ENCODE assay signal across 8 mouse cellular contexts in genomic region chr10:94249575-94250456, GRCm38 (mm10). TPM values are rescaled to one million over a fixed set of nuclear protein-coding genes. Genes with fewer than 3 reads are reported as not detected.
DNase-seq lines count a peak whose midpoint lies in the region; ATAC-seq and TF ChIP-seq lines count a peak whose summit lies in the region.

No protein-coding gene starts in this region.

- no peak for TF ChIP-seq CTCF in G1E (IDR thresholded peaks at IDR 0.05; ENCODE audit: low read depth, low read length)

- peak overlapping the region; percentile 33; the same call in 1 of the 2 replicates for H3K4me2 ChIP-seq in embryonic facial prominence, embryonic 14.5 days (ENCODE audit: low read depth, low read length)
- H3K4me2 ChIP-seq in liver, embryonic 16.5 days (ENCODE audit: low read depth, low read length), result peak overlapping the region; percentile 46

- no peak overlapping the region for H3K4me3 ChIP-seq in G1E (ENCODE audit: low read depth, low read length)
- no peak overlapping the region for H3K4me3 ChIP-seq in embryonic facial prominence, embryonic 14.5 days (ENCODE audit: low read depth, low read length)
- H3K4me3 ChIP-seq in liver, embryonic 16.5 days (ENCODE audit: low read depth, low read length), result no peak overlapping the region

- no peak for DNase-seq in frontal cortex, postnatal 36 days (ENCODE audit: low spot score in 2 of 2)
- DNase-seq in G1E (ENCODE audit: low spot score), result no peak
- DNase-seq in embryonic facial prominence, embryonic 14.5 days (ENCODE audit: low spot score), result peak; percentile 75
- peak; percentile 53 for DNase-seq in heart, postnatal 4 days
- no peak for DNase-seq in urinary bladder, adult 18-20 months (ENCODE audit: low spot score in 2 of 2)
- DNase-seq in kidney, postnatal 14 days, result no peak

- no peak overlapping the region for H3K27ac ChIP-seq in embryonic facial prominence, embryonic 14.5 days (replicated peaks; ENCODE audit: low read depth, low read length)
- H3K27ac ChIP-seq in liver, embryonic 16.5 days (ENCODE audit: low read length), result peak overlapping the region; percentile 66

- H3K4me1 ChIP-seq in G1E (ENCODE audit: insufficient read depth, low read depth, low read length), result peaks cover 6% of the 10 kb centered on the region; the same call in 1 of the 2 replicates
- peaks cover 7% of the 10 kb centered on the region; the same call in 1 of the 2 replicates for H3K4me1 ChIP-seq in embryonic facial prominence, embryonic 14.5 days (ENCODE audit: control insufficient read depth, insufficient read depth, low read length)
- peaks cover 16% of the 10 kb centered on the region for H3K4me1 ChIP-seq in liver, embryonic 16.5 days (ENCODE audit: control insufficient read depth, low read depth, low read length)

- H3K36me3 ChIP-seq in G1E (replicated peaks), result no peaks in the 10 kb centered on the region
- no peaks in the 10 kb centered on the region for H3K36me3 ChIP-seq in embryonic facial prominence, embryonic 14.5 days (ENCODE audit: control insufficient read depth, insufficient read depth, low read length)
- H3K36me3 ChIP-seq in liver, embryonic 16.5 days (ENCODE audit: control insufficient read depth, insufficient read depth), result no peaks in the 10 kb centered on the region

- H3K27me3 ChIP-seq in G1E (ENCODE audit: insufficient read depth, low read length), result peaks cover 7% of the 10 kb centered on the region; the same call in 1 of the 2 replicates
- H3K27me3 ChIP-seq in embryonic facial prominence, embryonic 14.5 days (replicated peaks; ENCODE audit: control insufficient read depth, insufficient read depth, low read length), result no peaks in the 10 kb centered on the region
- no peaks in the 10 kb centered on the region for H3K27me3 ChIP-seq in liver, embryonic 16.5 days (ENCODE audit: control insufficient read depth, insufficient read depth, low read depth, low read length)

- WGBS in embryonic facial prominence, embryonic 14.5 days, result 41% methylated on average over 22 of the region's 22 CpGs
- WGBS in liver, embryonic 16.5 days (ENCODE audit: insufficient replicate concordance), result 18% methylated on average over 22 of the region's 22 CpGs

- no peaks in the 10 kb centered on the region for H3K9me3 ChIP-seq in G1E (replicated peaks)
- H3K9me3 ChIP-seq in embryonic facial prominence, embryonic 14.5 days (ENCODE audit: control insufficient read depth, low read length), result no peaks in the 10 kb centered on the region
- H3K9me3 ChIP-seq in liver, embryonic 16.5 days (replicated peaks; ENCODE audit: control insufficient read depth, low read length), result no peaks in the 10 kb centered on the region

- ATAC-seq in frontal cortex, adult (ENCODE audit: low TSS enrichment), result peak; percentile 62
- ATAC-seq in G1E (ENCODE audit: extremely low read depth, insufficient number of reproducible peaks, low FRiP score, poor library complexity, severe bottlenecking), result peak; percentile 54
- peak; percentile 85 for ATAC-seq in embryonic facial prominence, embryonic 14.5 days (ENCODE audit: low read depth)
- peak; percentile 98 for ATAC-seq in liver, embryonic 16.5 days (ENCODE audit: low read depth)

- no peak overlapping the region for H3K9ac ChIP-seq in embryonic facial prominence, embryonic 14.5 days (ENCODE audit: low read depth, low read length)
- H3K9ac ChIP-seq in liver, embryonic 16.5 days (ENCODE audit: low read depth, low read length), result no peak overlapping the region

RNA-seq across cellular contexts. Expression of gene Gm4792, which starts 48.7 kb away (rescaled TPM):
- total RNA-seq in G1E (2014; fragmentation: Nextera tagmentation) (not detected in 2 replicates), G1E (2017) (not detected in 2 replicates)
- not detected in 2 replicates for polyA plus RNA-seq in G1E (2012)
- polyA plus RNA-seq in embryonic facial prominence, embryonic 14.5 days (2014; fragmentation: Nextera tagmentation; extraction: Ambion mirVana), result not detected in 2 replicates
- not detected for total RNA-seq in heart, postnatal 4 days (2021)
- polyA plus RNA-seq in liver, embryonic 16.5 days (2015; fragmentation: Nextera tagmentation; extraction: Ambion mirVana), result not detected in 2 replicates

RNA-seq across cellular contexts. Expression of gene Ndufa12, which starts 51.3 kb away (rescaled TPM):
- total RNA-seq in G1E (2014; fragmentation: Nextera tagmentation) (152 and 233 TPM in 2 replicates), G1E (2017) (269 and 271 TPM in 2 replicates)
- polyA plus RNA-seq in G1E (2012), result 892 and 1,002 TPM in 2 replicates
- 357 and 366 TPM in 2 replicates for polyA plus RNA-seq in embryonic facial prominence, embryonic 14.5 days (2014; fragmentation: Nextera tagmentation; extraction: Ambion mirVana)
- total RNA-seq in heart, postnatal 4 days (2021), result 100 to 1,000 TPM; 545 to 567 TPM
- 132 and 133 TPM in 2 replicates for polyA plus RNA-seq in liver, embryonic 16.5 days (2015; fragmentation: Nextera tagmentation; extraction: Ambion mirVana)

Comparison
In these comparisons a context has a peak if more than half of its experiments do, and no peak if none do; other contexts are left out.
1. DNase-seq: peak in embryonic facial prominence, embryonic 14.5 days (single experiment) and heart, postnatal 4 days (single experiment); none in frontal cortex, postnatal 36 days (0 of 2), G1E (single experiment), urinary bladder, adult 18-20 months (0 of 2) and kidney, postnatal 14 days (single experiment).
2. Peak in every context shown above with its lines, with median percentiles within 50 percentile points of each other: ATAC-seq.